Mouse (Mus musculus) midbrain, embryonic 13.5 days (tissue): ENCODE data around the gene Actn4. TPM values are rescaled to one million over a fixed set of nuclear protein-coding genes. Genes with fewer than 3 reads are reported as not detected.
A peak's percentile ranks its signal among the peaks of the same experiment; 100 is the strongest.

Source experiments
- ATAC-seq: fragments of 200-750 bp; cut with Nextera tagmentation; 2 replicates; pipeline ENCODE4 v1.8.0; 2017; ENCODE audit warnings: mild to moderate bottlenecking, moderate TSS enrichment, moderate library complexity
- H3K27ac ChIP-seq: fragments of 300-500 bp; sonication (generic); 2 replicates; pipeline ENCODE4 v1.5.1; 2015; ENCODE audit warnings: inconsistent platforms, mild to moderate bottlenecking, moderate library complexity
- H3K27me3 ChIP-seq: fragments of 300-500 bp; sonication (generic); 2 replicates; pipeline ENCODE4 v1.6.1; 2015; ENCODE audit warnings: mild to moderate bottlenecking, inconsistent platforms
- H3K36me3 ChIP-seq: fragments of 300-500 bp; sonication (generic); 2 replicates; pipeline ENCODE4 v1.6.1; 2015; ENCODE audit warnings: mild to moderate bottlenecking, inconsistent platforms
- H3K4me1 ChIP-seq: fragments of 300-500 bp; sonication (generic); replicated peaks from 2 replicates; pipeline ENCODE4 v1.6.1; 2015; ENCODE audit warnings: inconsistent platforms
- H3K4me2 ChIP-seq: fragments of 300-500 bp; sonication (generic); replicated peaks from 2 replicates; pipeline ENCODE4 v1.6.1; 2015; ENCODE audit warnings: moderate library complexity, mild to moderate bottlenecking, inconsistent platforms
- H3K4me3 ChIP-seq: fragments of 300-500 bp; sonication (generic); replicated peaks from 2 replicates; pipeline ENCODE4 v1.5.1; 2015; ENCODE audit warnings: mild to moderate bottlenecking, inconsistent platforms
- H3K9ac ChIP-seq: fragments of 300-500 bp; sonication (generic); replicated peaks from 2 replicates; pipeline ENCODE4 v1.6.1; 2015; ENCODE audit warnings: mild to moderate bottlenecking, inconsistent platforms
- H3K9me3 ChIP-seq: fragments of 300-500 bp; sonication (generic); 2 replicates; pipeline ENCODE4 v1.6.1; 2016; ENCODE audit warnings: mild to moderate bottlenecking, inconsistent platforms
- WGBS: fragments of 180-500 bp; shearing (Covaris S2); methylation state at CpG from one replicate; pipeline ENCODE4 v1.1.7; 2015; 5-methylcytosine and 5-hydroxymethylcytosine counted together
- polyA plus RNA-seq: library from polyadenylated mRNA; unstranded; fragments of >200 nt; fragmentation: Nextera tagmentation; extraction: Ambion mirVana; gene quantifications from 2 replicates; pipeline ENCODE4 v1.2.1, GENCODE M21; 2015

The Actn4 gene
- polyA plus RNA-seq, 1 experiment from 2014 or later = 132 TPM

DNA sequence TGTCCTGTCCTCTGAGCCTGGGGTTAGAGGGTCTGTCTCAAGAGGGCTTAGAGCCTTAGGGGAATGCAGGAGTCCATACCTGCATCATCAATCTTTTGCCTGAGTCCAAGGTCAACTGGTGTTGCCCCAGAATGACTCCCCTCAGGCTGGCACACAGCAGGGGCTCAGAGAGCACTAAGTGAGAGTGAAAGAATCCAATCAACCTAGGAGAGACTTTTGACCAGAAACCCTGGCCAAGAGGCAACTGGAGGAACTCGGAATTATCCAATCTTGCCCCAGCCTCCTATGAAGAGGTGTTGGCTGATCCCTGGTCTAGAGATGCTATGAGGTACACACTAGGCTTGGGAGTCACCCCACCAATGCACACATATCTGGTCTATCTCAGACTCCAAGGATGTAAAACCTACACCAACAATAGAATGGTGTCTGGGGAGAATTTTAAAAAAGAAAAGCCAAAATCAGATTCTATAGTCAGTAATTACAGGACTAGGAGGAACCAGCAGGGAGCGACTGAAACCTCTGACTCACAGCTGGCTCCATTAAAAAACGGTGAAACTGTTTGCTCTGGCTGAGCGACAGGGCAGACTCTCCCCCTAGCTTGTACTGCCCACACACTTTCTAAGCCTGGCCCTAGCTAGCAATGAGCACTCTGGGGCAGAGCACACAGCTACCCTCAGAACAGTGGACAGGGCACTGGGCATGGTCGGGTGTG lies 31.7 kb downstream of the Actn4 start:
- no peaks in the 10 kb centered on the region for H3K9me3 ChIP-seq
- WGBS = 63% methylated on average over 5 of the region's 5 CpGs
- H3K4me1 ChIP-seq = peaks cover 14% of the 10 kb centered on the region
- H3K27me3 ChIP-seq = no peaks in the 10 kb centered on the region
- no peak overlapping the region for H3K9ac ChIP-seq
- H3K27ac ChIP-seq = no peak overlapping the region
- H3K36me3 ChIP-seq = peaks cover 5% of the 10 kb centered on the region; the same call in 1 of the 2 replicates
- no peak overlapping the region for H3K4me3 ChIP-seq
- no peak for ATAC-seq
- H3K4me2 ChIP-seq = no peak overlapping the region

DNA sequence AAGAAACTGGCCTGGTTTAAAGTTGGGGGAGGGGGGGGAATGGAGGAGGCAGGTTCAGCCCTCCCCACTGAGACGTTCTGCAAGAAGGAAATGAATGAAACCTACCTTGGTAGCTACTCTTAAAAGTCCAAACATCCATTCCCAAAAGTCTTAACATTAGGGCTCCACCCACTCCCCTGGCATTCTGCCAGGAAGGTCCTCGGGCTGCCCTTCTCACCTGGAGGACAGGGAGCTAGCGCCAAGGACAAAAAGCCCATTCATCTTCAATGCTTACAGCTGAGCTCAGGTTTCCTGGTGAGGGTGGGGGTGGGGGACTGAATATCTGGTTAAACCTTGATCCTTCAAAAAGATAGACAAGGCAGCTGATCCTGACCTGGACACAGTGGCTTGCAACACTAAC lies 32.8 kb downstream of the Actn4 start:
- WGBS = 70% methylated on average over 3 of the region's 3 CpGs
- Histone ChIP-seq H3K4me1 (peaks cover 25% of the 10 kb centered on the region), H3K9ac (no peak overlapping the region), H3K36me3 (peaks cover 5% of the 10 kb centered on the region; the same call in 1 of the 2 replicates), H3K27ac (no peak overlapping the region), H3K4me3 (no peak overlapping the region), H3K9me3 (no peaks in the 10 kb centered on the region), H3K4me2 (no peak overlapping the region), H3K27me3 (no peaks in the 10 kb centered on the region)
- no peak for ATAC-seq

DNA sequence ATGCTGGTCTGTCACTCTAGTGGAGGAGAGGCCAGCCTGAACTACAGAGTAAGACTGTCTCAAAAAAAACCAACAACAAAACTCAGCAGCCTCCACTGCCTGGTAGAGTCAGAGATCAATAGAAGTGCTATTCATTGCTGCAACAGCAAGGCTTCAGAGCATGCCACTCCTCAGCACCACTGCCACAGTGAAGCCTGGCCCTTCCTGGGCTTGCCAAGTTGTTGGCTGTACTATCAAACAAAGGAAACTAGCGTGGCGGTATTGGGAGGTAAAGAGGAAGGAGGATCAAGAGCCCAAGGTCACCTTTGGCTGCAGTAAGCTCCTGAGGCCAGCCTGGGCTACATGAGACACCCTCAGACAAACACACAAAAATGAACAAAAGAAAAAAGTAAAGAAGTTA lies 36.0 kb downstream of the Actn4 start:
- Histone ChIP-seq H3K4me1 (peaks cover 47% of the 10 kb centered on the region), H3K36me3 (peaks cover 5% of the 10 kb centered on the region; the same call in 1 of the 2 replicates), H3K9ac (no peak overlapping the region; the same call in 1 of the 2 replicates), H3K27me3 (no peaks in the 10 kb centered on the region), H3K4me3 (no peak overlapping the region), H3K9me3 (no peaks in the 10 kb centered on the region), H3K4me2 (no peak overlapping the region), H3K27ac (no peak overlapping the region)
- ATAC-seq = no peak
- WGBS = 85% methylated on average over 2 of the region's 2 CpGs

DNA sequence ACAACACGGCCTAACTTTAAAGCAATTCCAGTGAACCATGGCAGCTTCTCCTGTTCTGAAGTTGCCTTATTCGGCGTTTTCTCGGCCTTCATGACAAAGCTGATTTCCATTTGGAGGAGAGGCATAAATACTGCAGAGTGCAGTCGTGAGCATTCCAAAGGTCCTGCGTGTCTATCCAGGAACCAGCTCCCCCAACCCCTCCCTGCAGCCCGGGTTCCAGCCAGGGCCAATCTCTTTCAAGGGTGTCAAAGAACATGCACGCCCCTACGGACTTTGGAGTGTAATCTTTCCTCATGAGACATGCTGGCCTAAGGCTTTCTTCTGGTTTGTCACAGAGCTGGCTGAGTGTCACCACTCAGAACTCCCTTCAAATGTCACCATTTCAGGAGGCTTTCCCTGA lies 36.8 kb downstream of the Actn4 start:
- ATAC-seq = no peak
- 53% methylated on average over 9 of the region's 9 CpGs for WGBS
- H3K4me1 ChIP-seq = peaks cover 46% of the 10 kb centered on the region

DNA sequence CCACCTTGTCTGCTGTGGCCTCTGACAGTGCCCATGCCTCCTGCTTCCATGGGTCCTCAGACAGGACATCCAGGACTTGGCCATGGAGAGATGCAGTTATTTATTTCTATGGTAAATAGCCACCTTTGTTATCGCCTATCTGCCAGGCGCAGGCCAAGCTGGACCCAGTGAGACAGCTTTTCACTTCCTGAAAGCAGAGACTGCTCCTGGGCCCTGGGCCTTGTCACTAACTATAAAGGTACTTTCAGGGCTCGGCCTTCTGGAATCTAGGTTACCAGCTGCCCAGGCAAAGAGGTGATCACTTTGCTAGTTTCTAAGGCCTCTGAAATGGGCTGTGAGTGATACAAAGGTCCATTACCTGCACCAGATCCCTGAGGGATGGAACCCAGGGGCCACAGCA lies 37.3 kb downstream of the Actn4 start:
- H3K27ac ChIP-seq = peak overlapping the region; percentile 33; the same call in 1 of the 2 replicates
- no peak overlapping the region for H3K9ac ChIP-seq
- no peak overlapping the region for H3K4me3 ChIP-seq
- no peaks in the 10 kb centered on the region for H3K27me3 ChIP-seq
- H3K4me1 ChIP-seq = peaks cover 51% of the 10 kb centered on the region
- no peak for ATAC-seq
- H3K9me3 ChIP-seq = no peaks in the 10 kb centered on the region
- H3K36me3 ChIP-seq = peaks cover 6% of the 10 kb centered on the region; the same call in 1 of the 2 replicates
- no peak overlapping the region for H3K4me2 ChIP-seq
- WGBS = 87% methylated on average over 3 of the region's 3 CpGs

More for the DNA sequence above, 36.8 kb downstream of the Actn4 start:
- Histone ChIP-seq H3K4me3 (no peak overlapping the region), H3K9ac (no peak overlapping the region), H3K27me3 (no peaks in the 10 kb centered on the region), H3K36me3 (peaks cover 6% of the 10 kb centered on the region; the same call in 1 of the 2 replicates), H3K4me2 (no peak overlapping the region), H3K9me3 (no peaks in the 10 kb centered on the region), H3K27ac (no peak overlapping the region; the same call in 1 of the 2 replicates)

DNA sequence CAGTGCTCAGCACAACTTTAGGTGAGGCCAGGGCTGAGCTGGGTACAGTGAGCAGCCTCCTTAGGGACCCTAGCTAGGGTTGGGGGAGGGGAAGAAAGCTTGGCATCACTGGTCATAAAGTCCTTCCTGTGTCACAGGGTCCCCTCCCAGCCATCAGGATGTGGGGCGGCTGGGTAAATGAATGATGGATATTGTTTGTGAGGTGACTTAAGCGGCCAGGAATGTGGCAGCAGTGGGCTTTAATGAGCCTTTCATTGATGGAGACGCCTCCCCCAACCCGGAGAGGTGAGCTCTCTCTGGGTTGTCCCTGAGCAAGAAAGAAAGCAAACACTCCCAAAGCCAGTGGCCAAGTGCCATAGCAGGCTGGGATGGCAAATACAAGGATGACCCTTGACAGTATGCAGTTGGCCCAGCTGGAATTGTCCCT lies 38.3 kb downstream of the Actn4 start:
- H3K9ac ChIP-seq = no peak overlapping the region
- H3K36me3 ChIP-seq = peaks cover 7% of the 10 kb centered on the region
- no peaks in the 10 kb centered on the region for H3K27me3 ChIP-seq
- peaks cover 58% of the 10 kb centered on the region for H3K4me1 ChIP-seq
- H3K4me3 ChIP-seq = no peak overlapping the region
- peak overlapping the region; percentile 33; the same call in 1 of the 2 replicates for H3K27ac ChIP-seq
- ATAC-seq = peak; percentile 34; the same call in 1 of the 2 replicates
- H3K9me3 ChIP-seq = no peaks in the 10 kb centered on the region
- no peak overlapping the region for H3K4me2 ChIP-seq
- 33% methylated on average over 4 of the region's 4 CpGs for WGBS

DNA sequence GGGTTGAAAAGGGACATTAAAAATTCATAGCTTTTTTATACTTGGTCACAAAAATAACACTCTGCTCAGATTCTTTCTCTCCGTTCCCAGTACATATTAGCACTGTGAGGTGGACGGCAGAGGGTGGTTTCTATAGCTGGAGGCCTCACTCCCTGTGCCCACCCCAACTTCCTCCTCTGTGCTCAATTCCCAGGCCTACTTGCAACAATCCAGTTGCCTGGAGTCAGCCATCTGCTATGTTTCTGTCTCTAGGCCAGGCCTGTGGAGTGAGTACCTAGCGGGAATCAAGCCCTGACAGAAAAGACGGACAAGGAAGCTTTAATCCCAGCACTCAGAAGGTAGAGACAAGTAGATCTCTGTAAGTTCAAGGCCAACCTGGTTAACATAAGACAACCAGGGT lies 39.5 kb downstream of the Actn4 start:
- peaks cover 17% of the 10 kb centered on the region for H3K36me3 ChIP-seq
- H3K27ac ChIP-seq = peak overlapping the region; percentile 33; the same call in 1 of the 2 replicates
- ATAC-seq = no peak
- peaks cover 63% of the 10 kb centered on the region for H3K4me1 ChIP-seq
- H3K9me3 ChIP-seq = no peaks in the 10 kb centered on the region
- H3K4me2 ChIP-seq = no peak overlapping the region
- no peaks in the 10 kb centered on the region for H3K27me3 ChIP-seq
- no peak overlapping the region for H3K9ac ChIP-seq
- WGBS = 71% methylated on average over 4 of the region's 4 CpGs
- H3K4me3 ChIP-seq = no peak overlapping the region

DNA sequence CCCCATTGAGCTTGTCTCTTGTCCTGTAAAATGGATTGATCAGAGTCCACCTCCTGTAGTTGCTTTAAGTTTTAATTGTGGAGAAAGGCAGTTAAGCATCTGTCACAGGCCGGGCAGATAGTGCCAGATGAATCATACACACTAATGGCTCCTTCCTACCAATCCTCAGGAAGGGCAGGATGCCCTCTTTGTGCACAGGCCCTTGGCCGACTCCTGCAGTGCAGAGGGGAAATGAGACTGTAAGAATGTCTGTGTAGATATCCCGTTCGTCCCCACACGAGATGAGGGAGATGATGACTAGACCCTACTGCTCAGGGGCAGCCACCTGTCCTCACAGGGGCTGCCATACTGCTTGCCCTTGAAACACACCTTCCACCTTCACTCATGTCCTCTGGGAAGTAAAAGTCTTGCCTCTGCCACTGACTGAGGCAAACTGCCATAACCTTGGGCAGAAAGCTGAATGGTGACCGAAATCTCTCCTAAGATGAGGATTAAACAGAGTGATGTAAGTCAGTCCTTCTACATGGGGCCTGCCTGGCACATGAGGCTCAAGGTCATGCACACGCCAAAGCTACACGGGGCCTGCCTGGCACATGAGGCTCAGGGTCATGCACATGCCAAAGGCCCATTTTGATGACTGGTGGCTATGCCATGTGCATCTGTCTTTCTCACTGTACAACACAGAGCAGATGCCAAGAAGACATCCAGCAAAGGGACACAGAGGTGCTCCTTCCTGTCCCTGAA lies 40.2 kb downstream of the Actn4 start:
- H3K4me3 ChIP-seq = no peak overlapping the region
- peaks cover 25% of the 10 kb centered on the region for H3K36me3 ChIP-seq
- no peaks in the 10 kb centered on the region for H3K9me3 ChIP-seq
- H3K4me1 ChIP-seq = peaks cover 63% of the 10 kb centered on the region
- no peak overlapping the region for H3K27ac ChIP-seq
- H3K27me3 ChIP-seq = no peaks in the 10 kb centered on the region
- WGBS = 90% methylated on average over 8 of the region's 8 CpGs
- H3K4me2 ChIP-seq = no peak overlapping the region
- no peak for ATAC-seq
- H3K9ac ChIP-seq = no peak overlapping the region

DNA sequence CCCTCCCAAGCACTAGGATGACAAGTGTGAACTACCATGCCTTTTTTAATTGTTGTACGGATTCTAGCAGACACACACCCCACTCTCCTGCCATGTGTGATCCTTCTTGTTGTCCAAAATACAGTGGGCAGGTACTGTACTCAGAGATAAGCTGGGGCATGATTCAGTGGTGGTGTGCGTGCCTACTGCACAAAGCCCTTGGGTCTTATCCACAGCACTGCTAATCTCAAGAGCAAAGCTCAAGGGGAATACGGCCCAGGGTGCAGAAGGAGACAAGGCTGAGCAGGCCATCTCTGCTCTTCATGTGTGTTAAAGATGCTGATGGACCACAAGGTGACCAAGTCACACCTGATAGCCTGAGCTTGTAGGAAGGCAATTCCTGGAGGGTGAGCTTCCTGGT lies 41.0 kb downstream of the Actn4 start:
- Histone ChIP-seq H3K36me3 (peaks cover 32% of the 10 kb centered on the region), H3K9ac (no peak overlapping the region), H3K27ac (no peak overlapping the region), H3K4me1 (peaks cover 62% of the 10 kb centered on the region), H3K27me3 (no peaks in the 10 kb centered on the region), H3K4me2 (no peak overlapping the region), H3K9me3 (no peaks in the 10 kb centered on the region), H3K4me3 (no peak overlapping the region)
- no peak for ATAC-seq
- WGBS = 88% methylated on average over 3 of the region's 3 CpGs

DNA sequence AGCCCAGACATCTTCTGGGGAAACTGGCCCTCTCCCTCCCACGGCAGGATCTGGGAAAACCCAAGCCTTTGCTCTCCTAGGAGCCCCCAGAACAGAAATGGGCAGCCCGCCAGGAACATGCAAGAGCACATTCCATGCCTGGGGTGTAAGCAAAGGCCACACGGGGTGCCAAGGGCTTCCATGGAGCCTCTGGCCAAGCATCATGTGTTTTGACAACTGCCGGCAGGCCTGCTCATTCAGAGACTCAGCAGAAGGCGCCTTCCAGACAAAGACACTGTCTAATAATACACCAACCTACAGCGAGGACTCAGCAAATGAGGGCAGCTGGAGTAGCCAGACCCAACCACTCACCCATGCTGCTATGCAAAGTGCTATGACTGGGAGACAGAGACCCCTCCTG lies 42.3 kb downstream of the Actn4 start:
- Histone ChIP-seq H3K4me3 (no peak overlapping the region), H3K4me2 (no peak overlapping the region), H3K9ac (no peak overlapping the region), H3K9me3 (no peaks in the 10 kb centered on the region), H3K27ac (peak overlapping the region; percentile 51), H3K27me3 (no peaks in the 10 kb centered on the region), H3K36me3 (peaks cover 45% of the 10 kb centered on the region), H3K4me1 (peaks cover 48% of the 10 kb centered on the region)
- ATAC-seq = peak; percentile 72
- 38% methylated on average over 6 of the region's 6 CpGs for WGBS

DNA sequence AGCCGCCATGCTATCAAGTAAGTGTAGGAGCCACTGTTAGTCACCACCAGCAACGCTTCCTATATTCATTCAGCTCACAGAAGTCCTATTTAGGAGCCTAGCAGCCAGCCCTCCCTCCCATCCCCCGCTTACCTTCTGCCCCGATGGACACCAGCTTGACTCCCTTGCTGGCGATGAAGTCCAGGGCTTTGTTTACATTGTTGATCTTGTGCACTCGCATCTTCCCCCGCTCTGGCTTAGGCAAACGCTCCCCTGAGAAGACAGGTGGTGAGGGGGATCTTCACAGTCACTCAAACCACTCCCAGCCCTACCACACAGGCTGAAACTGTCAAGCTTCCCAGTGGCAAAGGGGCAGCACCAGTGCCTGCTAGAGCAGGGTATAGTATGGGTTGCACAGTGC lies 43.6 kb downstream of the Actn4 start:
- Histone ChIP-seq H3K4me2 (no peak overlapping the region), H3K27me3 (no peaks in the 10 kb centered on the region), H3K4me3 (no peak overlapping the region), H3K9me3 (no peaks in the 10 kb centered on the region), H3K4me1 (peaks cover 36% of the 10 kb centered on the region), H3K9ac (no peak overlapping the region), H3K36me3 (peaks cover 58% of the 10 kb centered on the region), H3K27ac (no peak overlapping the region)
- no peak for ATAC-seq
- 91% methylated on average over 8 of the region's 8 CpGs for WGBS
